Mouse (Mus musculus): ENCODE measurements at regions not wholly inside any gene's neighbourhood (a gene's known extent, or its start where the extent isn't known, plus 50 kb on each side); places are given as distances from the start of the nearest gene placed in this dataset.

GRCm38 (mm10) chr15:62198194-62198593 is 1275.4 kb upstream of the A1bg start:
- no peak for DNase-seq (ENCODE audit: extremely low spot score, low spot score)

DNA sequence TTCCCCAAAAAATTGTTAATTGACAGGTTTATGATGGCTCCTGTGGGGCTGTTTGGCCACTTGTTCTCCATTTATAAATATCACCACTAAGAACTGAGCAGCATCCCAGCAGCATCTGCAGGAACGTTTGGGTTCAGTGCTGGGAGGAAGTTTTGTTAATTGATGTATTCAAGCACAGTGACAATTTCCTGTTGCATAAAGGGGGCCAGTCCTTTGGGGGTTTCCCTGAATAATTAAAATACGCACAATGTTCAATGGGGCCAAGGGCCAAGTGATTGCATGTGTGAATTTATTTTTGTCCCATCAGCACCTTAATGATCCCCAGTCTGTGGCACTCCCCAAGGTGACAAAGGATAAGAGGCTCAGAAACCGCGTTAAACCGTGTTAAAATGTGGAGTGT is 1272.6 kb upstream of the A1bg start:
- DNase-seq (ENCODE audit: extremely low spot score, low spot score): no peak

GRCm38 (mm10) chr15:62192706-62193105 is 1269.9 kb upstream of the A1bg start:
- no peak for DNase-seq (ENCODE audit: extremely low spot score, low spot score)

DNA sequence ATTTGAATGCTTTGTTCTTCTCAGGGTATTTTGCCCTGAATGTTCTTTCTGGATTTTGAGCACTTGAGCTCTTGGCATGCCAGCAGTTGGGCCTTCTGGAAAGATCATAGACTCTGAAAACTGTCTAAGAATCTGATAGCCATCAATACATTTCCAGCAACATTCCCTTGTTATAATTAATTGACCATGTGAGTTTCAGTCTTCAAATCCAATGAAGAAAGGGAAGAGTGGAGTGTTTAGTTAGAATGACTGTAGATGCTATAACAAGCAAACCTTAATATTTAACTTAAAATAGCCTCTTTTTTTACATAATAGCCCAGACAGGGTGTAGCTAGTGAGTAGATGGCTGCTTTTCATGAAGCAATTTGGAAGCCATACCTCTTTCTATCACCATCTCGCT is 1268.8 kb upstream of the A1bg start:
- DNase-seq (ENCODE audit: extremely low spot score, low spot score): no peak

DNA sequence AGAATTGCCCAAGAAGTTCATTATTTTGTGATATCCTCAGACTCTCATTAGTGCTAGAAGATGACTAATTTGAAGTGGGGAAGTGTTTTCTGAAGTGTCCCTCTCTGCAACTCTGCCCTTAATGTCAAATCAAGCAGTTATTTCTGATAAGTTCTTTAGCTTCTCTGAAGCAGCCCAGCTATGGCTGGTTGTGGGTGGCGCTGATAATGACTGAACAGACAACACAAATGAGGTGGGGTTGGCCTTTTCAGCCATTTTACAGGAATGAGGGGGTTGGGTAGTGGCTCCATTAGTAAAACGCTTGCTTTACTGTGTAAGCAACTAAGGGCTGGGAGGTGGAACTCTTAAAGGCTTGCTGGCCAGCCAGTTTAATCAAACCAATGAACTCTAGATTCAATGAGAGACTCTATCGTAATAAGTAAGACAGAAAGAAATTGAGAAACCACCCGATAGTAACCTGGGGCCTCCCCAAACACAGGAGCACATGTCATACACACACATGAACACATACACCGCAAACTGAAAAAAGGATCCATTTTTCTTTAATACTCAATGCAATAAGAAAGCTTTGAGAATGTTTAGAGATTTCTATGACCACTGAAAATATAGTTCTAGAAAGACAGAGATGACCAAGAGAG is 1268.3 kb upstream of the A1bg start:
- no peak for DNase-seq (ENCODE audit: extremely low spot score, low spot score)

GRCm38 (mm10) chr15:62190224-62190910 is 1267.6 kb upstream of the A1bg start:
- no peak for DNase-seq (ENCODE audit: extremely low spot score, low spot score)

DNA sequence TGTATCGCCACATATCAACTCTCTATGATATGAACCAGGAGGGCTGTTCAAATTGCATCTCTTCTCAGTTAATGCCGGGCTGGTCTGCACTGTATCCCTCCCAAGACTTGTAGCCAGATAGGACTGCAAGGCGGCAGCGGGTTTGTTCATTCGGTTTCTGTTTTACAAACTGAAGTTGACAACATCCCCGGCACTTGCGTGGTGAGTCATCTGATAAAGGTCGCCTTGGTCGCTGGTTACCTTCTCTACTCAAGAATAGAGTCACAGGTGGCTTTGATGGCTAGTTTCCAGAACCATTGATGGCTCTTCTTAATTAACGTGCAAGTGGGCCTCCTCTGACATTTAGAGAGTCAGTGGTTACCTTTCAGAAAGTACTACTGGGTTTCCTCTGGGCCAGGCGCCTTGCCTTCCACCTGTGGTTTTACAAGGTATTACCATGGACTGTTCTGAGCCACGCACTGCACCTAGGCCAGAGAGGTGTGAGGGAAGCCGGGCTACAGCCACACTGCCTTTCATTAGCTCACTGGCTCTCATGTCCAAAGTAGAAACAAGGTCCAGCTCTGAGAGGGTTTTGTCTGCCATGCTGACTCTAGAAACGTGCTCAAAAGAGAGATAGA is 1266.9 kb upstream of the A1bg start:
- DNase-seq (ENCODE audit: extremely low spot score, low spot score): no peak

DNA sequence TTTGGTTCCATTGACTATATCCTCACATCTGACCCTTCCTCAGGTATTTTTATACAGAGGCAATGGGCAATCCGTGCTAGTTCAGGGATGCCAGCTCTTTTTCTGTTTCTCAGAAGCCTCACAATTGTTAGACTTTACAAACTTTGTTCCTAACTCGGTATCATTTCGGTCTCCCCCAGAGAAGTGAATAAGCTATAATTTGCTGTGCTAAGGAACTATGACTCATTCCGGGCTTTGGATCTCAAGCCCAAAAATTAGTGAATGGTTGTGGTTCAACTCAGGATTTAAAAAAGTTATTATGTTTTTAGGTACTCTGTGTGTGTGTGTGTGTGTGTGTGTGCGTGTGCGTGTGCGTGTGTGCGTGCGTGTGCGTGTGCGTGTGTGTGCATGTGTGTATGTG is 1263.7 kb upstream of the A1bg start:
- DNase-seq (ENCODE audit: extremely low spot score, low spot score): no peak

DNA sequence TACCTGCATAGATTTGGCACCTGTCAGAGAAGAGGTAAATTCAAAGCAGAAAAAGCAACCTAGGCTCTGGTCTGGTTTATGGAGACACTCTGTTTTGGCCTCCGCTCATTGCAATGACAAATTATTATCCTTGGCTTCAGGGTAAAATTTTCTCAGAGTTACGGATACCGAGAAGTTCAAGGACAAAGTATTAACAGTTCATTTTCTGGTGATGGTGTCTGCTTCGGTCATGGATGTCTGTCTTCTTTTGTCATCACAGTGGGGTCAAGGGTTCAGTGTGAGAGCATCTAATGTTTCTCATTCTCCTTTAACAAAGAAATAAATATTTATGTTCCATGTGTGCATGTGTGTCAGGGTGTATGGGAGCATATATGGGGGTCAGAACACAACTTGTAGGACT is 1261.0 kb upstream of the A1bg start:
- no peak for DNase-seq (ENCODE audit: extremely low spot score, low spot score)

GRCm38 (mm10) chr15:62181454-62181910 is 1258.7 kb upstream of the A1bg start:
- DNase-seq (ENCODE audit: extremely low spot score, low spot score): no peak

- no peak for DNase-seq (ENCODE audit: extremely low spot score, low spot score)
Measured at GRCm38 (mm10) chr15:62180718-62181117, 1257.9 kb upstream of the A1bg start.

GRCm38 (mm10) chr15:62179801-62180200 is 1257.0 kb upstream of the A1bg start:
- no peak for DNase-seq (ENCODE audit: extremely low spot score, low spot score)

DNA sequence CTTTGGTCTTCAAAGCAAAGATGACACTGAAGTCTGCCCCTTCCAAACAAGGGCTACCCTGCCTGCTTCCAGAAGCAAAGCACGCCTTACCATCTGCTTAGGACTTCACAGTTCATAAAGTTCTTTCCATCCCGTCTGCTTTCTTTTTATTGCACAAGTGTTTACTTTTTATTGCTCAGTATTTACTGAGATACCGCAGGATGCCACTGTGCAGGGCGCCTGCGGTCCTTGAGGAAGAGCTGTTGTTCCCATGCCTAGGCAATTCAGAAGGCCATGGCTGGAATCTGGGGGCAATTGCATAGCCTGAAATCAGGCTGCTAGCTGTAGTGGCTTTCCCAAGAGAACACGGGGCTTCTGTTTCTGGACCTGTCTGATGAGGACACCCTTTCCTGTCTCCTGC is 1255.8 kb upstream of the A1bg start:
- no peak for DNase-seq (ENCODE audit: extremely low spot score, low spot score)

DNA sequence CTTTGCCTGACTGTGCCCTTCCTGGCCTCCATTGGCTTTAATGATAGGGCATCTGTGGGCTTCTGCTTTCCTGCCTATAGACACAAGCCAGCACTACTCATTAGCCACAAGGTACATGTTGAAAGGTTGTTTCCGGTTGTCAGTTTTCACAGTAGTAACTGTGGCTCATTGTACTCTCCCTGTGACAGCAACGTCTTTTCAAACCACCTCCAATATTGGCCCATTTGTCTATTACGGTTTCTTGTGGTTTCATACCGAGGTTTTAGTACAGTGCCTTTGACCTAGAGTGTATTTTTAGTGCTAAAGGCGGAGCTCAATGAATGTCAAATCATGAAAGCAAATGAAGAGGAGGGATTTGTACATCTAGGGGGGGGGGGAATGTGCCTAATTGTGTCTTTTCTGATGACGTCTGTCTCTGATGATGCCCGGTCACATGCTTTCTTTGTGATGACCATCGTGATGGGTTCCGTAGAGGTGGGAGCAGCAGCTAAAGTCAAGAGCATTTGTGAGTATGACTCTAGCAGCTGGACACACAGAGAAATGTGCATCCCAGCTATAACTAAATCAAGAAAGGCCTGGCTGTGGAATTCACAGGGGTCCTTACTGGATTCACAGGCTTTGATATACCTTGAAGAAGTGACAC is 1255.1 kb upstream of the A1bg start:
- no peak for DNase-seq (ENCODE audit: extremely low spot score, low spot score)

DNA sequence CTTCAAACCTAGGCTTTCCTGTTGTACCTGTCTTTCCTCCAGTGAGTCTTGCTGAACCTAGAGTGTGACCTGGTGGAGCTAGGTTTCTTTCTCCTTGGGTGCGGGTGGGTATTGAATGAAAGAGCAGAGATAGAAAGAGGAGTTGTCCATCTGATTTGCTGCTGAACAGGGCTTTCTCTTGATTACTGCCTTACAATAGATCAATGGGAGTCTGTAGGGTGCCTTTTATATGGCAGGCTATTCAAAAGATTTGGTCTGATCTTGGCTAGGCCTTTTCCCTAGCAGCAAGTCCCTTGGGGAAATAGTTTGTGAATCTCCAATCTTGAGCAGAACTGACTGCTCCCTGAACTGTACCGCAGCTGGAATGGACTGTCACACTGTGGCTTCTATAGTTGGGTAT is 1253.3 kb upstream of the A1bg start:
- DNase-seq (ENCODE audit: extremely low spot score, low spot score): no peak

GRCm38 (mm10) chr15:62173633-62174543 is 1251.1 kb upstream of the A1bg start:
- no peak for DNase-seq (ENCODE audit: extremely low spot score, low spot score)

DNA sequence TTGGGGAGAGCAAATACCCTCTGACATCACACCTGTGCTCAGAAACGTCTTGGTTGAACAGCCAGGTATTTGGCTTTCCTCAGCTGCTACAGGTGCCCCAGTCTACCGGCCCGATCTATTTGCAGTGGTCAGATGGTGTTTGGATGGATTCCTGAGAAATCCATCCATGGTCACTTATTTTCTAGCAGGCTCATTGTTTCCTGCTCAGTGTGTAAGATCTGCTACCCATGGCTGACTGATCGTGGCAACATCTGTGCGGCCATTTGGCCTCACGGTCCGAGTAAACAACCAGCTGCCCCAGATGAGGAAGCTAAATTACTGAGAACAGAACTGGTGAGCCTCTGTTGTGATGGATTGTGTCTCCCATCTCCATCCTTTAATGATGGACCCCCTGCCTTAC is 1248.8 kb upstream of the A1bg start:
- DNase-seq (ENCODE audit: extremely low spot score, low spot score): no peak

- no peak for DNase-seq (ENCODE audit: extremely low spot score, low spot score)
Measured at GRCm38 (mm10) chr15:62171167-62171566, 1248.4 kb upstream of the A1bg start.

DNA sequence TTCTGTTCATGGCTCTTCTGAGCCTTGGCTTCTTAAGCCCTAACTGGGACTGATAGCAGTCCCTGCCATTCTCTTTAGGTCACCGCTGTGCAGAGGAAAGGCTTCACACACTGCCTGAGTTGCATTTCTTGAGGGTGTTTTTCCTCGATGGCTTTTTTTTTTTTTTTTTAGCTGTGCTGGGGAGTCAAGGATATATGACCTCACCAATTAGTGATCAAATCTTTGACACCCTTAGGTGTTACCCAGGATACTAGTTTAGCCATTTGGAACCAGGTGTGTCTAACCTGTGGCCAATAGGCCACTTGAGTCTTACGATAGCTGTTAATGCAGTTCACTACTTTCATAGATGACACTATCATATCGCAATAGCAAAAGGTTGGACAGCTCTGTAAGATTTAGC is 1247.5 kb upstream of the A1bg start:
- DNase-seq (ENCODE audit: extremely low spot score, low spot score): no peak

GRCm38 (mm10) chr15:62169591-62170019 is 1246.8 kb upstream of the A1bg start:
- DNase-seq (ENCODE audit: extremely low spot score, low spot score): no peak

DNA sequence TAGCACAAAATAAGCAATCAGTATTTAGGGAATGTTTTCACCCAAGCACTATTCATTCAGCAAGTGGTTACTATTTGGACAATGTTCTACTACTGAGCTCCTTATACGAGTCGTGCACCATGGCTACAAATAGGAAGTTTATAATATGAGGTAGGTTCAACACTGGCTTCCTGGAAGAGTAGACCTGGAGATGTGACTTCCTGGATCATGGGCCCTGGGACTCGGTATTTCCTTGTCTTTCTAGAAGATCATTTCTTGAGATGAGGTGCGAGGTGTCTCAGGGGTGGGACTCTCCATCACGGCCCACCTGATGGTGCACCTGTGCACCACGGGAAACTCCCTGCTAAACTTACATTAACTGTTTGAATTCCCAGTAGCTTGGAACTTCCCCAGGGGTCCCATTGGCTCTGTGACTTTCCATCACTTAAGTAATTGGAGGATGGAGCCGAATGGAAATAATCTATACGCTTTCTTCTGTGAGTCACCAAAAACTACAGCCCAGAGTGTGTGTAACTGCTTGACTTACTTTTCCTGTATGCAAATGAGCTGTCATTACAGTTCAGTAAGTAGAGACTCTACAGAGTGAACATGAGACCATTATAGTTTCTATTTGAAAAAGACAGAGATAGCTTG is 1246.3 kb upstream of the A1bg start:
- no peak for DNase-seq (ENCODE audit: extremely low spot score, low spot score)

Measured in neural tube, embryonic 10.5 days (tissue).